Mouse (Mus musculus) liver, embryonic 13.5 days (tissue): Measurements from ENCODE around the gene Ctbs. TPM values are rescaled to one million over a fixed set of nuclear protein-coding genes. Genes with fewer than 3 reads are reported as not detected.

Experiments used
- ATAC-seq: fragments of 200-750 bp; cut with Nextera tagmentation; 2 replicates; pipeline ENCODE4 v1.8.0; 2017; ENCODE audit warnings: low read depth, mild to moderate bottlenecking, moderate number of reproducible peaks, moderate library complexity
- DNase-seq: peaks from one replicate; pipeline ENCODE4 v3.0.0; 2022
- H3K27ac ChIP-seq: fragments of 300-500 bp; sonication (generic); 2 replicates; pipeline ENCODE4 v1.5.1; 2015; ENCODE audit warnings: moderate library complexity, mild to moderate bottlenecking, inconsistent platforms
- H3K27me3 ChIP-seq: fragments of 300-500 bp; sonication (generic); 2 replicates; pipeline ENCODE4 v1.6.1; 2015; ENCODE audit warnings: mild to moderate bottlenecking, inconsistent platforms
- H3K36me3 ChIP-seq: fragments of 300-500 bp; sonication (generic); 2 replicates; pipeline ENCODE4 v1.6.1; 2015; ENCODE audit warnings: mild to moderate bottlenecking, inconsistent platforms
- H3K4me1 ChIP-seq: fragments of 300-500 bp; sonication (generic); replicated peaks from 2 replicates; pipeline ENCODE4 v1.6.1; 2015; ENCODE audit warnings: inconsistent platforms
- H3K4me2 ChIP-seq: fragments of 300-500 bp; sonication (generic); 2 replicates; pipeline ENCODE4 v1.6.1; 2015; ENCODE audit warnings: inconsistent platforms, mild to moderate bottlenecking, moderate library complexity
- H3K4me3 ChIP-seq: fragments of 300-500 bp; sonication (generic); replicated peaks from 2 replicates; pipeline ENCODE4 v1.5.1; 2015; ENCODE audit warnings: mild to moderate bottlenecking, inconsistent platforms
- H3K9ac ChIP-seq: fragments of 300-500 bp; sonication (generic); 2 replicates; pipeline ENCODE4 v1.6.1; 2015; ENCODE audit warnings: mild to moderate bottlenecking, inconsistent platforms
- H3K9me3 ChIP-seq: fragments of 300-500 bp; sonication (generic); replicated peaks from 2 replicates; pipeline ENCODE4 v1.6.1; 2016; ENCODE audit warnings: inconsistent platforms
- WGBS: fragments of 180-500 bp; shearing (Covaris S2); methylation state at CpG from one replicate; pipeline ENCODE4 v1.1.7; 2015; ENCODE audit not compliant: insufficient replicate concordance; 5-methylcytosine and 5-hydroxymethylcytosine counted together
- polyA plus RNA-seq: library from polyadenylated mRNA; unstranded; fragments of >200 nt; fragmentation: Nextera tagmentation; extraction: Ambion mirVana; gene quantifications from 2 replicates; pipeline ENCODE4 v1.2.1, GENCODE M21; 2015

Gene Ctbs
- polyA plus RNA-seq, 1 experiment from 2014 or later: 4.8 TPM

- peaks cover 36% of the 10 kb centered on the region for H3K4me1 ChIP-seq
- WGBS: 2% methylated on average over 13 of the region's 13 CpGs
- H3K36me3 ChIP-seq: peaks cover 11% of the 10 kb centered on the region
- peak overlapping the region; percentile 95 for H3K27ac ChIP-seq
- H3K4me2 ChIP-seq: peak overlapping the region; percentile 71
- peak overlapping the region; percentile 94 for H3K9ac ChIP-seq
- H3K4me3 ChIP-seq: peak overlapping the region; percentile 89
- H3K27me3 ChIP-seq: no peaks in the 10 kb centered on the region
- H3K9me3 ChIP-seq: no peaks in the 10 kb centered on the region
- ATAC-seq: no peak
- no peak for DNase-seq
These were observed 49.4 kb downstream of the Ctbs start for GRCm38 (mm10) chr3:146498989-146499388.

GRCm38 (mm10) chr3:146499431-146500002, 49.9 kb downstream of the Ctbs start, which contains the start of the genes Spata1 and Gng5:
Gene Spata1 (minus strand): TSS chr3:146499753.
Gene Gng5 (plus strand): TSS chr3:146499807.
- DNase-seq (peak; percentile 83), ATAC-seq (peak; percentile 97)
- Histone ChIP-seq H3K9ac (peak within 1 kb of the TSS; percentile 94), H3K36me3 (peaks cover 14% of the 10 kb centered on the region), H3K4me3 (peak within 1 kb of the TSS; percentile 89), H3K4me1 (peaks cover 38% of the 10 kb centered on the region), H3K27ac (peak within 1 kb of the TSS; percentile 95), H3K27me3 (no peaks in the 10 kb centered on the region), H3K9me3 (no peaks in the 10 kb centered on the region), H3K4me2 (peak within 1 kb of the TSS; percentile 71)
- WGBS: under 1% methylated on average over 50 of the region's 88 CpGs

DNA sequence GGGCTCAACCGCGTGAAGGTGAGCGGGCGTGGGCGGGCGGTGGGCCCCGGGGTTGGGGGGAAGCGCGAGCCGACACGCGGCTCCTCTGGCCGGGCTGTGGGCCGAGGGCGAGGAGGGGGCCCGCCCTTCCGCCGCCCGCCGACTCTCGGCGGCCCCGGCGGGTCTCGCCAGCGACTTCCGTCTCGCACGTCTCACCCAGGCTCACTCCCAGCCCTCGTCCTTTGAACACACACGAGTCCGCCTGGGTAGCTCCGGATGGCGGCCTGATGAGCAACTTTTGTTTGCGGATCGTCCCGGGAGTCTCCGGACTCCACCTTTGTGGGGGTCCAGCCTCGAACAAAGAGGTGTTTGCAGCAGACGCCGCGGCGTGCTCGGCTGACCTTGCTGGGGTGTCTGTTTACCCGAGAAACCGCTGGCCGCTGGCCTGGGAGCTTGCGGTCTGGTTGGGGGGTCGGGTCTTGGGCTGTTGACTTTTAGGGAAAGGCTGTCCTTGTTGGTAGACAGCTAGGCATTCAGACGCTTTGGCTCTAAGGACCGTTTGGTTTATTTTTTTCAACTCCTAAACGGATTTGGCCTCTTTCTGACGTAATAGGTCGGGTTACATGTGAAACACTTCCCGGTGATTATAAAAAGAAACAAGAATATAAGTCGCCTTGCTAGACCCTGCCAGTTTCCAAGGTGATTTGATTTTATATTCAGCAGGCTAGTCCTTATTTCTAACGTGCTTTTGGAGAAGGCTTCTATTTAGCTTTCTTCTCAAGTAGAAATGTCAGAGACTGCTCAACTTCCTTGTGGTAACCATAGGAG, 50.6 kb downstream of the Ctbs start:
- Histone ChIP-seq H3K36me3 (peaks cover 18% of the 10 kb centered on the region), H3K27ac (peak overlapping the region; percentile 95), H3K4me3 (peak overlapping the region; percentile 89), H3K4me2 (peak overlapping the region; percentile 71), H3K9me3 (no peaks in the 10 kb centered on the region), H3K4me1 (peaks cover 38% of the 10 kb centered on the region), H3K27me3 (no peaks in the 10 kb centered on the region), H3K9ac (peak overlapping the region; percentile 94)
- peak; percentile 52 for ATAC-seq
- WGBS: 0% methylated on average over 56 of the region's 57 CpGs
- peak; percentile 50 for DNase-seq

DNA sequence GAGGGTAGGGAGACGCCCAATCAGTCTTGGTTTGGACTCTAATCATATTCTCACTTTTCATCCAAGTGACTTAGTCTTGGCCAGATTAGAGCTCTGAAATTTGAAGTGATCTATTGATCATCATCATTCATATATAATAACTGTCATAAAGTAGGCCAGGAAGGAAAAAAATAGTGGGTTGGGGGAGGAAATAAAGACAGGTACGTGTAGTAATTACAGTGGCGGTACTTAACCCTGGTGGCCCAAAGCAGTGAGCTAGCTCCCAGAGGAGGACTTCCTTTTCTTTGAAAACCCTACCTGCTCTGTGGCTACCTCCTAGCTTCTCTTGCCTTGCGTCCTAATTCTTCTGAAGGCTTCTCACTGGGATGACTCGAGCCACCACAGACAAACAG, 51.2 kb downstream of the Ctbs start:
- H3K4me2 ChIP-seq: peak overlapping the region; percentile 71
- peak overlapping the region; percentile 95 for H3K27ac ChIP-seq
- H3K9me3 ChIP-seq: no peaks in the 10 kb centered on the region
- peaks cover 23% of the 10 kb centered on the region for H3K36me3 ChIP-seq
- no peak for DNase-seq
- peak overlapping the region; percentile 94 for H3K9ac ChIP-seq
- no peak for ATAC-seq
- H3K4me3 ChIP-seq: peak overlapping the region; percentile 89
- 8% methylated on average over 5 of the region's 5 CpGs for WGBS
- H3K4me1 ChIP-seq: peaks cover 38% of the 10 kb centered on the region
- H3K27me3 ChIP-seq: no peaks in the 10 kb centered on the region

DNA sequence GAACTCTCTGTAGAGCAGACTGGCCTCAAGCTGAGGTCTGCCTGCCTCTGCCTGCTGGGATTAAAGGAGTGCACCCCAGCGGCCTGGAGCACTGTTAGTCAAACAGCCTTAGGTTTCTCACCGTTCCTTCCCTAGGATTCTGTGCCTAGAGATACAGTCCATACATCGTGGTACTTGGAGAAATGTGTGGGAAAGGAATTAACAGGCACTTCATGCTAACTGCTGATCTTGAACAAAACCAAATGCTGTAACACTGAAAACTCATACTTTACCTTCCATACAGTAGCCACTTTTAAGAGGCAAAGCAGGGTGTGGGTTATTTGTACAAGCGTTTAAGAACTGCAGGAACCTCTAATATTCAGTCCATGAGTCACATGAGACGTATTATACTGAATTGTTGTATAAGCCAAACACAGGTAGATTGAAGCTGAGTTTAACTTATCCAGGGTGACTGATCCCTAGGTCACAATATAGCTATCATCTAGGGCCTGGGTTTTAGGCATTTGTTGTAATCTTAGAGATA, 52.1 kb downstream of the Ctbs start:
- H3K9ac ChIP-seq: peak overlapping the region; percentile 94
- H3K27ac ChIP-seq: peak overlapping the region; percentile 95
- H3K4me3 ChIP-seq: peak overlapping the region; percentile 89
- 54% methylated on average over 5 of the region's 5 CpGs for WGBS
- DNase-seq (no peak), ATAC-seq (no peak)
- H3K36me3 ChIP-seq: peaks cover 30% of the 10 kb centered on the region
- peaks cover 38% of the 10 kb centered on the region for H3K4me1 ChIP-seq
- no peaks in the 10 kb centered on the region for H3K27me3 ChIP-seq
- H3K9me3 ChIP-seq: no peaks in the 10 kb centered on the region
- H3K4me2 ChIP-seq: peak overlapping the region; percentile 71

DNA sequence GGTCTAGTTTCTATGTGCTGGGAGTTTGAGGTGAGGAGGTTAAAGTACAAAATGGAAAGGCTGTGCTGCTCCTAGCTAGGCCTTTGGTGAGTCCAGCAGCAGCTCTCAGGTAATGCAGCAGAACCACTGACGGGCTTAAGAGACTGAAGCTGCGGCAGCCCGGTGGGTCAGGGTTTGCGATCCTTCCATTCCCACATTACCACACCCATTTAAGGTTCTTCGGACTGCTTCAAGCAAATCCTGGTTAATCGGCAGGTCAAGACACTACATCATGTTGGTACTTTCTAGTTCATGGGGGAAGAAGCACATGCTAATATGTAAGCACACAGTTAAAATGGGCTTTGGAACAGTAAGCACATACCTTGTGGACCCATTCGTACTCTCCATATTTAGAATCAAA, 57.1 kb downstream of the Ctbs start:
- H3K36me3 ChIP-seq: peaks cover 74% of the 10 kb centered on the region
- peaks cover 21% of the 10 kb centered on the region for H3K4me1 ChIP-seq
- no peak overlapping the region for H3K4me2 ChIP-seq
- ATAC-seq (no peak), DNase-seq (no peak)
- H3K27me3 ChIP-seq: no peaks in the 10 kb centered on the region
- H3K9ac ChIP-seq: no peak overlapping the region
- 89% methylated on average over 7 of the region's 7 CpGs for whole genome bisulfite sequencing
- no peaks in the 10 kb centered on the region for H3K9me3 ChIP-seq
- no peak overlapping the region for H3K27ac ChIP-seq
- H3K4me3 ChIP-seq: no peak overlapping the region

Other genes with a start within 250 kb of the Ctbs start
- 0.06 and 0.09 TPM in 2 replicates for gene Lpar3, start 228.8 kb upstream of the Ctbs start, polyA plus RNA-seq
- gene Ssx2ip, start 45.2 kb upstream of the Ctbs start, polyA plus RNA-seq: 105 and 130 TPM in 2 replicates
- gene Spata1, start 50.0 kb downstream of the Ctbs start, polyA plus RNA-seq: 0.88 and 1.1 TPM in 2 replicates
- 639 and 648 TPM in 2 replicates for gene Gng5, start 50.0 kb downstream of the Ctbs start, polyA plus RNA-seq
- gene Rpf1, start 71.6 kb downstream of the Ctbs start, polyA plus RNA-seq: 41.5 and 52.6 TPM in 2 replicates
- 2.1 and 3.0 TPM in 2 replicates for gene Uox, start 120.6 kb downstream of the Ctbs start, polyA plus RNA-seq
- 0.35 and 0.54 TPM in 2 replicates for gene Dnase2b, start 165.8 kb downstream of the Ctbs start, polyA plus RNA-seq
- not detected in 2 replicates for gene 4930503B20Rik, start 201.5 kb downstream of the Ctbs start, polyA plus RNA-seq
- gene Samd13, start 235.8 kb downstream of the Ctbs start, polyA plus RNA-seq: 0.22 and 0.44 TPM in 2 replicates